9 mouse cellular contexts compared by ENCODE assay signal in genomic region chr17:84037580-84038304, GRCm38 (mm10).
DNase-seq lines count a peak whose midpoint lies in the region; ATAC-seq and TF ChIP-seq lines count a peak whose summit lies in the region.
"Had no signal": no experiment of that assay in that cellular context is flagged by ENCODE, and none has a peak within 500 bp of the region (broad histone marks: within the 10 kb centered on the region; RNA-seq: fewer than 3 reads in every experiment).

No protein-coding gene starts in this region.

- TF ChIP-seq POLR2A in lung, adult 2 months (IDR thresholded peaks at IDR 0.05; ENCODE audit: borderline replicate concordance, extremely low read depth, low read depth, low read length): no peak

- H3K4me3 ChIP-seq in lung, adult 2 months (replicated peaks; ENCODE audit: extremely low read depth, low read depth, low read length): no peak overlapping the region
- H3K4me3 ChIP-seq in heart, embryonic 14.5 days (ENCODE audit: control insufficient read depth in 1 of 2, insufficient read depth in 1 of 2, low read depth in 1 of 2, low read length in 2 of 2): no peak overlapping the region
- H3K4me3 ChIP-seq in stomach, embryonic 14.5 days (ENCODE audit: low read depth, low read length): no peak overlapping the region
- H3K4me3 ChIP-seq: left cerebral cortex, adult 2 months had no signal

- H3K9ac ChIP-seq in heart, embryonic 14.5 days (ENCODE audit: low read length): peak overlapping the region; percentile 25; the same call in 1 of the 2 replicates
- no peak overlapping the region for H3K9ac ChIP-seq in stomach, embryonic 14.5 days (replicated peaks; ENCODE audit: low read depth, low read length)

- H3K36me3 ChIP-seq in heart, embryonic 14.5 days (ENCODE audit: control insufficient read depth, insufficient read depth, low read length): no peaks in the 10 kb centered on the region
- no peaks in the 10 kb centered on the region for H3K36me3 ChIP-seq in stomach, embryonic 14.5 days (ENCODE audit: control insufficient read depth, insufficient read depth, low read length)

- 37% methylated on average over 11 of the region's 11 CpGs for WGBS in lung, adult 2 months
- 48% methylated on average over 11 of the region's 11 CpGs for WGBS in heart, embryonic 14.5 days
- WGBS in stomach, embryonic 14.5 days: 48% methylated on average over 11 of the region's 11 CpGs

- H3K9me3 ChIP-seq in heart, embryonic 14.5 days (ENCODE audit: control insufficient read depth, low read length): peaks cover 7% of the 10 kb centered on the region; the same call in 1 of the 2 replicates
- peaks cover 4% of the 10 kb centered on the region; the same call in 1 of the 2 replicates for H3K9me3 ChIP-seq in stomach, embryonic 14.5 days (ENCODE audit: control insufficient read depth, low read depth, low read length)

- TF ChIP-seq CTCF in lung, adult 2 months (IDR thresholded peaks at IDR 0.05; ENCODE audit: insufficient read depth, low read length): no peak

- no peak for ATAC-seq in heart, embryonic 14.5 days (ENCODE audit: insufficient number of reproducible peaks, insufficient read depth, low FRiP score, low read depth)
- ATAC-seq in stomach, embryonic 14.5 days (ENCODE audit: insufficient number of reproducible peaks, insufficient read depth, low FRiP score, low read depth): no peak
- no peak for ATAC-seq in erythroid progenitor cell, adult 5-6 weeks (replicated peaks; ENCODE audit: low FRiP score, poor library complexity, severe bottlenecking)
- no peak for ATAC-seq in CD4-positive, CD25-positive, alpha-beta regulatory T cell, adult 4 months

- peaks cover 4% of the 10 kb centered on the region; the same call in 1 of the 2 replicates for H3K4me1 ChIP-seq in lung, adult 2 months (ENCODE audit: control insufficient read depth, insufficient read depth, low read length)
- H3K4me1 ChIP-seq in heart, embryonic 14.5 days (ENCODE audit: control insufficient read depth in 2 of 2, insufficient read depth in 2 of 2, low read length in 2 of 2): peaks cover 17 to 23% of the 10 kb centered on the region in 2 experiments
- peaks cover 17% of the 10 kb centered on the region for H3K4me1 ChIP-seq in stomach, embryonic 14.5 days (ENCODE audit: control insufficient read depth, insufficient read depth, low read length)

- H3K4me2 ChIP-seq in heart, embryonic 14.5 days (ENCODE audit: low read length): no peak overlapping the region
- no peak overlapping the region for H3K4me2 ChIP-seq in stomach, embryonic 14.5 days (replicated peaks; ENCODE audit: low read depth, low read length)

- DNase-seq in lung, adult 18-20 months: peak; percentile 47 to 49
- DNase-seq in lung, adult 2 months: no peak
- peak; percentile 85 to 92 for DNase-seq in kidney, postnatal 25 days
- DNase-seq in embryo, embryonic 10.5 days (ENCODE audit: low spot score): no peak

- H3K27me3 ChIP-seq in heart, embryonic 14.5 days (ENCODE audit: control insufficient read depth, insufficient read depth, low read length): no peaks in the 10 kb centered on the region
- no peaks in the 10 kb centered on the region for H3K27me3 ChIP-seq in stomach, embryonic 14.5 days (ENCODE audit: control insufficient read depth, insufficient read depth, low read length)

- peak overlapping the region; percentile 45 to 62 for H3K27ac ChIP-seq in heart, embryonic 14.5 days (replicated peaks in 1 of 2; ENCODE audit: control insufficient read depth in 1 of 2, insufficient read depth in 1 of 2, low read depth in 2 of 2, low read length in 2 of 2)
- peak overlapping the region; percentile 55; the same call in 1 of the 2 replicates for H3K27ac ChIP-seq in stomach, embryonic 14.5 days (ENCODE audit: low read length)
- H3K27ac ChIP-seq: left cerebral cortex, adult 2 months had no signal

Comparison
In these comparisons a context has a peak if more than half of its experiments do, and no peak if none do; other contexts are left out.
1. DNase-seq: peak in lung, adult 18-20 months (2 of 2) and kidney, postnatal 25 days (2 of 2); none in lung, adult 2 months (single experiment) and embryo, embryonic 10.5 days (single experiment).